Mouse (Mus musculus) gastrocnemius, adult 8-10 months (tissue): ENCODE measurements at regions not wholly inside any gene's neighbourhood (a gene's known extent, or its start where the extent isn't known, plus 50 kb on each side); places are given as distances from the start of the nearest gene placed in this dataset.

Source experiments
- DNase-seq, 2 experiments: peaks; one replicate each; pipeline ENCODE4 v3.0.0; 2022; ENCODE audit warnings: low spot score in 2 of 2

DNA sequence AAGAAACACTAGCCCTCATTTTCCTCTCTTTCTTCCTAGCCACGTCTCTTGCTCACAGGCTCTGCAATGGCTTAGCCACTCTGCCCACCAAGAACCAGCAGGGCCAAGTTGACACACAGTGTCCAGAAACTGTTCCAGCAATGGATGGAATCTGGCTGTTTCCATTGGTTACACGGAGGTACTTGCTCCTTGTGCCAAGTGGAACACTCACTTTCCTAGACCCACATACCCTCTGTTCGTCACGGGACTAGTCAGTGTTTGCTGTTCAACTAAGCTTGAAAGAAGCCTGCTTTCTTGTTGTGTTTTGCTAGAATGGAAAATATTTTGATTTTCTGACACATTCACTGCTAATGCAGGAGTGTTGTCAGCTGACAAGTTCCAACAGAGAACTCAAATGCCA is 575.7 kb upstream of the Gulo start:
- no peak for DNase-seq

DNA sequence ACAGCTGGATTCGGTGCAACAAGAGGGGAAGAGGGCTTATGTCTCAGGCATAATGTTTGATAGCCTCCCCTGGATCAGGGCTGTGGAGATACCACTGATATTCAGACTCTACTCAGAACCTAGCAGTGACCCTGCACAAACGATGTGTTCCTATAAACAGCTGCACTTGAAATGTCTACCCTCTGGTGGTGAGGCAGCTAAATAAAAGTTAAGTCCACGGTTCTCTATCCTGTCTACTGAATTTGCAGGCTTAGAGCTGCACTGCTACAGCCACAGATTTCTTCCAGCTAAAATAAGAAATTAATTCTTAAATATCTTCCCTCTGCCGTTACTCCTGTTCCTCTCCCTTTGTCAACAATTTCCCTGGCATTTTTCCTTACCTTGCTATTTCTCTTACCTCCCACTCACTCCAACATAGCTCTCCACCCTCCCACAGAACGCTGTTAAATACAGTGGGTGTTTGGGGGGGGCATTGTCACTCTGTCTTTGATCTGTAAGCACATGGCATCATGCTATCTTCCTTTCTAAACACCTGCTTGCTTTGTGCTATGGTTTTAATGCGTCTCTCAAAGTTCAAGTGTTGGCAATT is 571.0 kb upstream of the Gulo start:
- no peak for DNase-seq

DNA sequence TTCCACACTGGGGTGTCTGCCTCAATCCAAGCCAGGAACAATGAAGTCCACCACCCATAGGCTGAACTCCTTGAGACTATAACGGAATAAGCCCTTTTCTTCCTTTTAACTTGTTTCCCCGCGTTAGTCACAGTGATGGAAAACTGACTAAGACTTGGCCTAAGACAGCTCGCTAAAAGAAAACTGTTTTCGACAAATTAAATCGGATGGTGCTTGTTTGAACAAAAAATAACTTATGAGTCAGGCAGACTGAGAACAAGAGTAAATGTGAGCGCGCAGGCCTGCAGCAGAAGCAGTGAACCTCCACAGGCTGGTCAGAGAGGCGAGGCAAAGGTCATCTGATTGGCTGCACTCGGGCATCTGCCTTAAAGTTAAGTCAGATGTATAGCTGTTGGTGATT is 557.6 kb upstream of the Gulo start:
- no peak for DNase-seq

DNA sequence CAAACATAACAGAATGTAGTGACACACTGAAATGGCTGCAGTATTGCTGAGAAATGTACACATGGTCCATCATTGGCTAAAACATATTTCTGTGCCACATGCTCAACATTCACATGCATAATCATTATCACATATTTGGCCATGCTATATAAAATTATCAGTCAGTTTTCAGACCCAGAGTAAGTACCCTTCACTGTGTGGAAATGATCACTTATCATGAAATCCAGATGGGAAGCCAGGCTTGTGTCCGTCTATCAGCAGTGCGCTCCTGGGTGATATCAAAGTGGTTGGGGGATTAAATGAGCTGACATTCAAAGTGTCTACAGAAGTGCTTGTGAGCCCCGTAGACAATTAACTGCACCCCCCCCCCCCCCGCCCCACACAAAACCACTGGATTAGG is 553.7 kb upstream of the Gulo start:
- DNase-seq: no peak

DNA sequence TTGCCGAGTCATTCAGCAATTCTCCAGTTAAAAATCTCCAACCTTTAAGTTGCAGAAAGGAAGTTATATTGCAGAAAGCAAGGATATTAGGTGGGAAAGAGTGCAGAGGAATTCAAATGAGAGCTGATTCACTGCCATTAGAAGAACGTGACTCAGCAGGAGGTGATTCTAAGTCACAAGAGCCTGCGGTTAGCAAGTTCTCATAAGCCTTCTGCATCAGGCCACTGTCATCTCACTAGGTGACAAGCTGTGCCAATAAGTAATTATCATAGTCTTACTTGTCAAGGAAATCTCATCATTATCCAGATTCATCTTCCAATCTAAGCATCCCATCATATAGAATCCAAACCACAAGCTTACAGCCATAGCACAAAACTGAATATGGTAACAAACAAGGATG is 552.7 kb upstream of the Gulo start:
- DNase-seq: no peak

DNA sequence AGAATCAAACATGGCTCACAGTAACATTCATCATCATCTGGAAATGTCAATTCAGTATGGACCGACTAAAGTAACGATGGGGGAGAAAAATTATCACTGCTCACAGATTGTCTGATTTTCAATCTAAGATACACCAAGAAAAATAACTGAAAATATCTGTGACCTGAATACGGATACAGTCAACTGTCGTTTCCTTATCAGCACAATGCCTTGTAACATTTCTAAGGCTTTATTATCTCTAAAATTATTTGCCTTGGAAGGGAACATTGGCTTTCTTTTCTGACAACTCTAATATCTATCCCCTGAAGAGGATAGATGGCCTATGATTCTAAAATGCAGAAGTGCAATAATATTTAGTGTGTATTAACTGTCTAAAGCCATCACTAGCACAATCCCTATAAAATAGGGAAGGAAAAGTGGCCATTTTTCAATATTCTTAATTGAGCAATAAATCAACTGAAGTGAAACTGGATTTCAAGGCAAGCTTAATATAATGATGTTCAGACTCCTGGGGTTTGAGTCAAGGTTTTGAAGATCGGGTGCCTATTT is 552.1 kb upstream of the Gulo start:
- DNase-seq: no peak

DNA sequence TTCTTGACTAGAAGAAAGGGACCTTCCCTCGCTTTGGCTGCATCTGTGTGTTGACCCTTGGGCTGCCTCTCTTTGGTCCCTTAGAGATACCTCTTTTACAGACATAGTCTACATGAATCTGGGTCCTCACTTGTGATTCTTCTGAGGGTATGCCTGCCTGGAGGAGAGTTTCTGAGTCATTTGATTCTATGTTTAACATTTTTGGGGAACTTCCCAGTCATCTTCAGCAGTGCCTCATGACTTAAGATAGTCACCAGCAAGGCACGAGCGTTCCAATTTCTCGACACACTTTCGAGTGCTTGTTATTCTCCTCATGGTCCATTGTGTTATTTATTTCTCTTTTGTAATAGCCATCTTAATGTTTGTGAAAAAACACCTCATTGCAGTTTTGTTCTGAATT is 549.4 kb upstream of the Gulo start:
- DNase-seq: no peak

DNA sequence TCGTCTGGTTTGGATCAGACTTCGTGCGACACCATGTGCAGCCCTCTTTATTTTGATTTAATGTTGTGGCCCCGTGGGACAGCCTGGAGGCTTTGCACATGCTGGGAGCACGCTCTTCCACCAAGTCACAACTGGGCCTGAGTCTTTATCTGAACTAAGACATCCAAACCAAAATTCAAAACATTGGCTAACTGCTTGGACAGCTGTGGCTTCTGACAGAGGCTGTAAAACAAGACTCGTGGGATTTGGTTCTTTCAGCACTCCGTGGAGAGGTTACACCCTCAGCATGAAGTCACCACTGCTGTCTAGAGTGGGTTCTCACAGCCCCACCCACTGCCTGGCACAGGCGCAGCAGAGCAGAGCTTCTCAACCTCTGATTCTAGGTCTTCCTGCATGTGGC is 548.6 kb upstream of the Gulo start:
- peak; percentile 51 to 69 for DNase-seq

DNA sequence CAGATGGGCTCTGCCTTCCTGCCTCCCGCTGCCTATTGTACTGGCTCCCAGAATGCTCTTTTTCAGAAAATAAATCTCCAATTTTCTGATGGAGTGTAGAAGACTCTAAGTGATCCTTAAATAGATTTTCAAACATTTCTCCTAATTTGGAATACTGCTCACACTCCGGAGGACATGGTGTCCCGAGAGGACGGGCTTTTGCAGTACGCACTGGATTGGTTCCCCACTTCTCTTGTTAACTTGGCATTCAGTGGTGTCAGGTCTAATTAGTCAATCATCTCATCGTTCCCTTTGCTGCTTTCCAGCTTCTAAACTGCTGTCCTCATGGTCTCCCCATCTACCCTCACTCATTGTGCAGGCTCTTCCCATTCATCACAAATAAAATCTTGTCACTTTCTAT is 529.5 kb upstream of the Gulo start:
- no peak for DNase-seq

DNA sequence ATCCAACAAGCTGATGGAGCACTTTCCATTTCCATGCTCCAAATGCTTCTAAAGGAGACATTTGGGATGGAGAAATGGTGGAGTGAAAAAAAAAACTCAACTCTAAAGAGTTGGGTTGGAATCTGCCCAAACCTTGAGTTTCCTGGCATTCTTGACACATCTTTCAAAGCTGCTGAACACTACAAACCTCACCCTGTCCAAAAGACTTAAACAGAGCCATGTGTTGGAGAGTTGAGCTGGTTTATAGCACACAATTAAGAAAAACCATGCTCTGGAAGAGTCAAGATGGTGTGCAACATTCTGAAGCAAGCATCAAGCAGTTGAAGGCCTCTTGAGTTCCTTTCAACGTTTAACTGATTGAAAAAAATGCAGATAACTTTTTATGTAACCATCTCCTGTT is 525.7 kb upstream of the Gulo start:
- no peak for DNase-seq

DNA sequence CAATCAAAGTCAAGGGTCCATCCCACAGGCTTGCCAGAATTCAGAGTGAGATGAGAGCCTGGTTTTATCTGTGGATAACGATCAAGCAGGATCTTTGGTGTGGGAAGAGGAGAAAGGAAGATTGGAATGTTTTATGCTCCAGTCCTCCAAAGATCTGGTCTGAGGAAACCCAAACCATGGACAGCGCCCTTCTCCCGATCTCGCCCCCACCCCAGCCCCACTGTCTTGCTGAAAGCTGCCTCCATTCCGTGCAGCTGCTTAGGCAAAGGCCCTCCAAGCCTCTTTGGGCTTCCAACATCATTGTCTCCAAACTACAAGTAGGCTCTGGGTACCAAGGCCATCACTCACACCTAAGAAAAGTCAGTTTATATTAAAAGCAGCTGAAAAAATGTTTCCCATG is 519.1 kb upstream of the Gulo start:
- no peak for DNase-seq

DNA sequence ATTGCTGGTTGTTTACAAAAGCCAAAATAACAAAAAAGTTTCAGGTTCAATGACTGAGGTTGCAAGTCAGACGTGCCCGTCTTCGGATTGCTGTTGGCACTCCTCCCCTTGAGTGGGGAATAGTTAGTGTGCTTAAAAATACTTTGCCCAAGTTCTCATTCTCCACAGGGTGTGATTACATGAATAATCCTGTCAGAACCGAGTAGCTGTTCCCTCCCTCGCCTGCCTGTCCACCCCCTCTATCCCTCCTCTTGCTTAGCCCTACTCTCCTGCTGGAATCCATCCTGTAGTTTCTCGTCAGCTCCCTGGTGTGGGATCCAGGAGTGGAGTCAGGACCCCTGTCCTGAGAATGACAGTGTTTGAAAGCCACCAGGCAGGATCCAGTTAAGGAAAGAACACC is 518.1 kb upstream of the Gulo start:
- no peak for DNase-seq

DNA sequence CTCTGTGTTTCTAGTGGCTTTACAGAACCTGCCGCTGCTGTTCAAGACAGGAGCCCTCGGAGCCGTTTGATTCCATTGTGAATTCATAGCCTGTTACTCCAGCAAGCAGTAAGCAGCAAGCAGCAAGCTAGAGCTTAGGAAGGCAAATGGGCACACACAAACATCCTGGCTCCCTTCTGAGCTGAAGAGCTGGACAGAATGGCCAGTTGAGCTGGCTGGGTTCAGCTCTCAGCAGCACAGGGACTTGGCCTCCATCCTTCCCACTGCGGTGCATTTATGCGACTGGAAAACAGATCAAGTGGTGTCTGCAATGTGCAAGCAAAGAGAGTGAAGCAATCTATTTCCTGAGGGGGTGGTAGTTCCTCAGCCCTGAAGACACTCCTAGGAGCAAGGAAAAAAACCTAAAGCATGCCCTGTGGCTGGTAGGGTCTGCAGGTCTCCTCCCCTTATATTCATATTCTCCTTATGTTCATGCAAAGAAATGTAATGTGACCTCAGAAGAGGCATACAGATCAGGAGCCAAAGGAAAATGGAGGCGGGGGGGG is 513.9 kb upstream of the Gulo start:
- DNase-seq: peak; percentile 20 to 27

DNA sequence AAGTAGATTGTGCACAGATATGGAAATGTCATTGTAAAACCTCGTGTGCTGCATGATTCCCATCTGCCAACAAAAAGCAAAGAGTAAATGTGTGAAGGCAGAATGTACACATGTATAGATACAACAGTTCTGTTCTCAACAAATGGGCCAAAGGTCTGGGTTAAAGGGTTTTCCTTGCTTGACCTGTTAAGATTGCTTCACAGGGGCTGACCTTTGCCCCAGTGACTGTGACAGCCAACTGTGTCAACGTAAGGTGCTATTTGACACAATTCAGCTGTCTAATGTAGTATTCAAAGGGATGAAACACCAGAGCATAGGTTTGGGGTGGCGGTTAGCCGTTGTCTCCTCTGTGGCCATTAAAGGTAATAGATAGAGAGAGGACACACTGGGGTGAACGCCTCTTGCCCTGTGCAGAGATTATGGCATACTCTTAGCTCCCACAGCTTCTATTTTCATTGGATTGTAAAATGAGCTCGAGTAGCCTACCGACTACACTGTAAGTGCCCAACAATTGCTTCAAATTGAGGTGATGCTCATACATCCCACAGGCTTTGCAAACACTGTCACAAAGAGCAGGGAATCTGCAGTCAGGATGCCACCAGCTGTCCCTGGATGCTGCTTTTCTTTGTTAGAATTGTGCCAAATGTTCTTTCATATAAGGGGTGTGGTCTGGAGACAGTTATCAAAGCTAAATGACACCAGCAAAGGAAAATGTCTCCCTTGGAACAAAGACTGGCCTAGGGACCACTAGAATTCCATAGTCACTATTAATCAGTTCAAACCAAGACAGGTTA is 513.0 kb upstream of the Gulo start:
- no peak for DNase-seq

DNA sequence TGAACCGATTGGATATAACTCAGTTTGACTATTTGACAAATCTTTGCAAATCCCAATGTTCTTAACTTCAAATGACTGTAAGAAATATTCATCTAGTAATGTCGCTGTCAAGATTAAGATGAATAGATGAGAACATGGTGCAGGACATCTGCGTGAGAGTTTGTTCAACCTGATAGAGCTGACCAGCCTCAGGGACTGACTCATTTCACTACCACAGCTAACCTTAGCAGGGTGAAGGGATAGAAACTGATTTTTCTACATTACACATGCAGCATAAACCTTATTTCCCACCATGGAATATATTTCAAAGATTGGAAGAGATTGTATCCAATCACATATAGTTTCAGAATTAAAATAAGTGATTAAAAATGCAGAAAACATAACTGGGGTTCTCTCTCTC is 507.8 kb upstream of the Gulo start:
- DNase-seq: no peak

DNA sequence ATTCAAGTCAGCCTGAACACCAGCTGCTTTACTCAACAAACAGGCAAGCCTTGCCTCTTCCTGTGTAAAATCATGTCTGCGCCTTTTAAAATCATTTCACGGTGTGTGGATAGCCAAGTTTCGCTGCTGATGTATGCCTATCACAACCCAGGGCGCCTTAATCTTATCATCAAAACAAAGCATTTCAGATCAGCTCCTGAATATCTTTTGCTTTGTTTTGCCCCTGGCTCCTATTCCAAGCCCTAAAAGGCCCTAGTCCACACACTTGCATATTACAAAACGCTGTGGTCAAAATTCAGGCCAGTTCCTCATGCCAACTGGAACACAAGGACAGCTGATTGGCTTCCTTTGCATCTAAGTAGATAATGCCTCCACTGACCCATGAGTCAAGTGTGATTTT is 501.7 kb upstream of the Gulo start:
- no peak for DNase-seq

DNA sequence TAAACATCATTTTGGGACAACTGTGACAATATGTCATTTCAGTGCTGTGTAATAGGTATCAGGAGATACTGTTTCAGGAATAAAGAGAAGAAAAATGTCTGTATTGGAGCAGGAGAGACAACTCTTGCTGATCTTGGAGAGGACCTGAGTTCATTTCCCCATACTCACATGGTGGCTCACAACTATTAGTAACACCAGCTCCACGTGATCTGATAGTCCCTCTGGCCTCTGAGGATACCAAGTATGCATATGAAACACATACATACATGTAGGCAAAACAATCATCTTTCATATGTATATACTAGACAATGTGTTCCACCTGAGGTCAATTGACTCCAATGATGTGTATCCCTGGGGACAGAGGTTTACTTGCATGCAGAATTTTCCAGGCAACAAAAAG is 501.2 kb upstream of the Gulo start:
- no peak for DNase-seq

DNA sequence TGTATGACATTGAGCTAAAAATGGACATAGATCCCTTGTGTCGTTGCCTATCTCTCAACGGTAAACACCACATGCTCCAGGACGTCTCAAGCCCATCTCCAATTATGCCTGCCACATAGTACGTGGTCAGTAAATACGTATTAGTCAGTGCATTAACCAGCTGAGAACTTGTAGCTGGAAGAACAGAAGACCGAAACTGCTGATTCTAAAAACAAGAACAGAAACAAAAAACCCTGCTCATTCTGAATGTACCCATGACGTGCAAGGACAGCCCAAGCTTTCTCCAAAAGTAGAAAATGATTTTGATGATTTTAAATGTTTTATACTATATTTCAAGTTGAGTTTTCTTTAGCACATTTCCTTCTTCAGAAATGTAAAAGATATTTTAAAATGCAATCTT is 500.7 kb upstream of the Gulo start:
- DNase-seq: no peak

DNA sequence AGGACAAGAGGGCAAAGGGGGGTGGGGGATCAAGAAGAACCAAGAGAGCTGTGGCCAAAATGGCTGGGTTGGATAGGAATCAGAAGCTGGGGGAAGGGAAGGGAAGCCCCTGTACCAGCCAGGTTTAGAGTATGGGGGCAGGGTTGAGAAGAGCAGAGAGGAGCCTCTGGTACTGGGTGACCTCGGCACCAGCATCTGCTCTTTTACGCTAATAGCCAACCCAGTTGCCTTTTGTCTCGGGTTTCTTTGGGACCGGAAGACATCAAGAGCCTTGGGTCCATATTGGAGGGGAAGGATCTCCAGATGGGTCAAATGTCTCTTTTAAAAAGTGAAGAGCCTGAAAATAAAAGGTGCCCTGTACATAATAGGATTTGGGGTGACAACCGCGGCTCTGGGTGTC is 493.0 kb upstream of the Gulo start:
- DNase-seq: no peak

DNA sequence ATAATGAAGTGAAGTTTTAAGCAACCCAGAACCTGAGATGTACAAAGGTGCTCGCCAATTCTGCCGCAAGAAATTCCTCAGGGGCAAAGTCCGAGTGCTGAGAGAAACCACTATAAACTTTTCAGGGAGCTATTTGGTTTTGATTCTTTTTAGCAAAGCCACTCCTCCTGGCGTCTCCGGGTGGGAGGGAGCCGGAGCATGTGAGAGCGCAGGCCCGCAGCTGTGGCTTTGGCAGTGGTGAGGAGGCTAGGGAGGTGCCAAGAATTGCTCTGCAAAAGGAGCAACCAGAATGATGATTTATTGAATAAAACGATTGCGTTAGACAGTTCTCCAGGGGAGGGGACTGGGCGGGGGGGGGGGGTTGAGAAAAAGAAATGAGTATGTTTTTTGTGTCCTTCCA is 490.9 kb upstream of the Gulo start:
- DNase-seq: peak; percentile 52 to 72

DNA sequence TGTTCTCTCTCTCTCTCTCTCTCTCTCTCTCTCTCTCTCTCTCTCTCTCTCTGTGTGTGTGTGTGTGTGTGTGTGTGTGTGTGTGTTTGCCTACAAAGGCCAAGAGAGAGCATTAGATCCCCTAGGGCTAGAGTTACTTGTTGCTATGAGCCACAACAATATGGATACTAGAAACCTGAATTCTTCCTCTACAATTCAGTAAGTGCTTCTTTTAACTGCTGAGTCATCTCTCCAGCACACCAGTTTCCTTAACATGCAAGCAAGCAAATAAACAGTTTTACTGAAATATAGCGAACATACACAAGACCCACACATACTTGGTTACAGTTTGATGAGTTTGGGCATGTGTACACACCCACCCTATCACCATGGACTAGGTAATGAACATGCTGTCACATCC is 486.1 kb upstream of the Gulo start:
- no peak for DNase-seq

DNA sequence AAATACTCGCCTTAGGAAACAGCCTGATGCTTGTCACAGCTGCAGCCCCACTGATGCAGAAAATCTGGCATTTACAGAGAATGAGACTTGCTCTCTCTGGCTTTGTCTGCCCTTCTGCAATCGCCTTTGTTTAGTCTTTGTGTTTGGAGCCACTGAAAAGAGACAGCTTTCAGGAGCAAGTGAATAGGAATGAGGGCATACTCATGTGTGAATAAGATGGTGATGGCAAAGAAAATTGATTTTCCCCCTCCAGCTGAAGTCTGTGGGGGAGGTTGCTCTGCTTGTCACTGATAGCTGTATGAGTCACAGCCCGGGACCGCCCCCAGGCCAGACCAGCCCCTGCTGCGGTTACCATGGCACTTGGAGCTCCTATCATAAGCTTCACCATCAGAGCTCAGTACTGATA is 485.5 kb upstream of the Gulo start:
- peak; percentile 28 to 42 for DNase-seq

DNA sequence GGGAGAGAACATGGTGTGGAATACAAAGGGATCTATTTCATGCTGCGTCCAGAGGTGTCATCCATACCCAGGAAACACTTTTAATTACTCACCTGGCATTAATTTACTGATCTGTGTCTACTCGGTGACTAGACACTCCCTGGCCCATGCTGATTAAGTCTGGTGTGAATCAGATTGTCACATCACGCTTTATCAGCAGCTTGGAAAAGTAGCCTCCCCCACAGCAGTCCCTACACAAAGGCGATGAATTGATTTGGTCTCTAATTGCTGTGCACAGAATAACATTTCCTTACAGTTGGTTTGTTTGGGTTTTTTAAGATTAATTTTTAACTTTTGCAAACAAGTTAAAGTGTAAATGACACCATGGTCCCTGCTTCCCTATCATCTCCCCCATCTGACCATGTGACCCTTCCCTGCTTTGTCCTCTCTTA is 484.7 kb upstream of the Gulo start:
- no peak for DNase-seq
